Mouse (Mus musculus) thymus, postnatal 25 days (tissue): ENCODE data around the gene Adamtsl1.

Experiments used
- DNase-seq: peaks from one replicate; pipeline ENCODE4 v3.0.0; 2022

Adamtsl1 gene

GRCm38 (mm10) chr4:85513792-85514191 lies at the start of gene Adamtsl1:
Adamtsl1 (plus strand) TSS chr4:85514172.
- no peak for DNase-seq

DNA sequence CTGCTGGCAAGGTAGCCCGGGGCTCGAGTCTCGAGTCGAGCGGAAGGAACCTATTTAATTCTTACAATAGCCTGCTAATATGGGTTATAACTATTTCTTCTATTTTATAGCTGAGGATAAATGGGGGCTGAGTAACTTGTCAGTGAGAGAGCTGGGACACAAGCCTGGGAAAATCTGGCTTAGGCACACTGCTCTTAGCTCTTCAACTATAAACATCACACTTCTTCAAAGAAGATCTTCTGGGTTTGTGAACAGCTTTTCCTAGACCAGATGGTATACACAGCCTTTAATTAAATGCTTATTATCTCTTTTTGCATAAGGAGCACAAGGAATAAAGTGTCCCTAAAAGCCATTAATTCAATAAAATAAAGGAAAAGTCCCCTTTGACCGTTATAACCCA lies 30.4 kb upstream of the Adamtsl1 start:
- no peak for DNase-seq

GRCm38 (mm10) chr4:85486316-85486946 lies 27.5 kb upstream of the Adamtsl1 start:
- DNase-seq = no peak

DNA sequence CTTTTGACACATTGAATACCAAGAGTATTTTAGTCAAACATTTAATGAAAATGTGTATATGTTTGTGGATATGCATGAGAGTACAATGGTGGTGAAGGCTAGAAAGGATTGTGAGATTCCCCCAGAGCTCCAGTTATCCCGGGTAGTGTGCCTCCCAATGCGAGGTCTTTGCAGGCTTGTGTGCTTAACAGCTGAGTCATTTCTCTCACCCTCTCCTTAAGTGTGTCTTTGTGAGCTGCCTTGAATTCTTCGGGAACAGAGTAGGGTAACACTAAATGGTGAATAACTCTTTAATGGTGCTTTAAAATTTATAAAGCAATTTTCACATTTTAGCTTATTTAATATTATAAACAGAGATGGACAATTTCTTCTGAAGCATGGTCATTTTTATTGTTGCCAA lies 8.3 kb upstream of the Adamtsl1 start:
- no peak for DNase-seq

- no peak for DNase-seq
Measured at GRCm38 (mm10) chr4:85506976-85507375, 7.0 kb upstream of the Adamtsl1 start.

- no peak for DNase-seq
Measured at GRCm38 (mm10) chr4:85507491-85507890, 6.5 kb upstream of the Adamtsl1 start.

DNA sequence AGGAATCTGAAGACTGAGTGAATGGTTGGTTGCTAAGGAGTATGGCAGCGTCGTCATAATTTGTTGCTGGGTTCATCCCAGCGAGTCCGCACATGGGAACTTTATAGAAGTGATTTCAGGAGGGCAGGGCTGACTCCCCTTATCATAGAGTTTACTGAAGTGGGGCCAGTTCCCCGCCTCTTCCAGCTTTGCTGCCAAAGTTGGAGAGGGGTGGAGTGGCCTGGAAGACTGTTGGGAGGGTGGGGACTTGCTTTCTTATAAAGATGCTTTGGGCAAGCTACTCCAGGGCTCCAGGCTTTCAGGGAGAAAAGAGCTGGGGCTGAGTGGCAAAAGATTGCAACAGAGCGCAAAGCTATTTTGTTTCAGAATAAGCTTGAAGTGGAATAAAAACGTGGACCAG lies 684 bp upstream of the Adamtsl1 start:
- DNase-seq = no peak

DNA sequence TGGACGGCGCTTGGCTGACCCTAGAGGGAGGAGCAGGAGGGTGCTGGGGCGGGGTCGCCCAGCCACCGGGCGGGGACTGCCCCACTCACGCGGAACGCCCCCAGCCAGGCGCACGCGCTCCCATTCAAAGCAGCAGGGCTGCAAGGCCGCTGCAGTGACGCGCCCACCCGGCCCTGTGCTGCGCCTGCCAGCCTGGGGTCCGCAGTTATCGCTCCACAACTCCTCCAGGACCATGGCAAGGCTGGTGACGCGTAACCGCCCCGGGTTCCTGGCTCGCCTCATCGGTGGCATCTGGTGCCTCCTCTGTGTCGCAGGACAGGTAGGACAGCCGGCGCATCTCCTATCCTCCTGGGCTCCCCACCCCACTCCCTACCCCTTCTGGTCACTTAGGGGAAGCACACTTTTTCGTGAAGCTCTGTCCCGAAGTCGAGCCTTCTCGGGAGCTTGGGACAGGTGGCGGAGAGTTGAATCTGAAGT lies 271 bp downstream of the Adamtsl1 start:
- no peak for DNase-seq

GRCm38 (mm10) chr4:85526966-85527566 lies 13.1 kb downstream of the Adamtsl1 start:
- DNase-seq = no peak

- DNase-seq = no peak
Measured at GRCm38 (mm10) chr4:85529852-85530251, 15.9 kb downstream of the Adamtsl1 start.

DNA sequence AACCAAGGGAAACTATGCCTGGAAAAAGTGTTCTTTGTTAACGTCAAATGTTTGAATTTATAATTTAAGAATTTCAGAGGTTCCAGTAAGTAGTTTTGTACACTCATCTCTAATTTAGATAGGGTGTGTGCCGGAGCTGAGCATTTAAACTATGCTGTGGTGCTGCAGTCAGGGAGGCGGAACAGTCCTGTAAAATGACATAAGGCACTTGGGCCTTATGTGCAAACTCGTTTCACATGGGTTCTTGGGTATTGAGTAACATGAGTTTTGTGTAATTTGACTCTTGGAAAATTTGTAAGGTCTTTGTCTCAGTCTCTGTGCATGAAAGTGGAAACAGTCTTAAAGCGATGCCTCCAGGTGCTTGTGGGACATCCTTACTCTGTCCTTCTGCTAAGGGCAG lies 25.7 kb downstream of the Adamtsl1 start:
- no peak for DNase-seq

GRCm38 (mm10) chr4:85543221-85543620 lies 29.2 kb downstream of the Adamtsl1 start:
- no peak for DNase-seq

GRCm38 (mm10) chr4:85554696-85555095 lies 40.7 kb downstream of the Adamtsl1 start:
- DNase-seq = no peak

DNA sequence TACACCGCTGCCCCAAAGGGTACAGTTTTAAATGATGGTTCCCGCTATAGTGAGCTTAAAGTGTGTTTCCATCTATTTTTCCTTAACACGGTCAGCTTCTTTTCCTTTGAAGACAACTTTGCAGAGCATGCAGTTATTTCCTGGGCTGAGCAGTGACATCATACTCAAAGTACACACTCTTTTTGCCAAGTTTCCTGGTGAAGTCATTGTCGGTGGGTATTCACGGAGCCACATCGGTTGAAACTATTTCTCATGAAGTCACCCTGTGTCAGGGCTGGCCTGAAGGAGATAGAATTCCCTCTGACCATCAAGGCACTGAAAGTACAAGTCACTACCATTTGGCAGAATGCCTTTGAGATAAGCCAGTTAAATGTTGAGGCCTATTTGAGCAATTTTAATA lies 45.8 kb downstream of the Adamtsl1 start:
- no peak for DNase-seq

- no peak for DNase-seq
Measured at GRCm38 (mm10) chr4:85585426-85585825, 71.5 kb downstream of the Adamtsl1 start.

- no peak for DNase-seq
Measured at GRCm38 (mm10) chr4:85588928-85589327, 75.0 kb downstream of the Adamtsl1 start.

- DNase-seq = no peak
Measured at GRCm38 (mm10) chr4:85591037-85591436, 77.1 kb downstream of the Adamtsl1 start.

- DNase-seq = no peak
Measured at GRCm38 (mm10) chr4:85594159-85594558, 80.2 kb downstream of the Adamtsl1 start.

GRCm38 (mm10) chr4:85613331-85613730 lies 99.4 kb downstream of the Adamtsl1 start:
- DNase-seq = no peak

DNA sequence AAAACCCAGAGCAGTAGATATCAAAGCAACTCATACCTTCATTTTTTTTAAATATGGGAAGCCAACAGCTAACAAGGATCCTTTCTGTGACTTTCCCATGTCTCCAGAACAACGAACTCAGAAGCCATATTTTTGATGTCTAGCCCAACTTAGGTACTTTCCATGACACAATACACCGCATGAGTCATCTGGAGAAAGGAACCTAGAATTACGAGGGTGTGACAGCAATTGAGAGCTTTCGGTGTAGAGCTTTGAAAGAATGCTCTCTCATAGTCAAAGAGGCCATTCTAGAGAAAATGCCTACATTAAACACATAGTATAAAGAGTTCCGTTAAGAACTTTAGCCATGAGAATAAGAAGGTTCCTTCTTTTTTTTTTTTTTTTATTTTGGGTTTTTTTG lies 104.8 kb downstream of the Adamtsl1 start:
- DNase-seq = no peak

DNA sequence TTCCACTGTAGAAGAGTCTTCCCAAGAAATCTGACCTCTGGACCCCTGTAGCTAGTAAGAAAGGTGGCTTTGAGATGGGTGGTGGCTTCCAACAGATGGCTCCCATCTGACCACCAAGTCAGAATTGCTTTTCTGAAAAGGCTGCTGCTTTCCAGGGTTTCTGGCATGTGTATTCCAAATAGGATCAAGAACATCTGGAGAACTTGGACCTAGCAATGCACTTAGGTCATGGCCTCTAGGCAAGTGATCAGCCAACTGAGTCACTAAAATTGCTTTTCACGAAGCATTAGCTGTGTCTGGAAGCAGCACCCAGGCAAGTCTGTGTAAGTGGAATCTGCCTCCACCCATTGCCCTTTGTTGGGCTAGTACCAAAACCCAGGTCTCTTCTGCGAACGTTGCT lies 105.3 kb downstream of the Adamtsl1 start:
- DNase-seq = no peak

DNA sequence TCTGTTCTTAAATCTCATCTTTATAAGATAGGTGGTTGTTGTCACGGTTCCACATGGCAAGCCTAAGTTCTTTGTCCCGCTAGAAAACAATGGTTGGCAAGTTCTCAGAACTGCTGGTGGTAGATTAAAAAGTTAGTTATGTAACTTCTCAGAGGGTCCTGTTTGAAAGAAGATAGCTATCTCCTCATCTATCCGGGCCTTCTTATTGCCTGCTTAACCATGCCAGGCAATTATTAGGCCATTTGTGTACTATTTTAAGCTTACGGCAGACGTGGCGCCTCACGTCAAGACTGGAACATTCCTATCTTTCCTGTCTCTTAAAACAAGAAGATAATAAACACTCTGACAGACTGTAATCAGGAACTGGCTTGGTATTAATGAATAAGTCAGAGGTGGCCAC lies 115.4 kb downstream of the Adamtsl1 start:
- no peak for DNase-seq

GRCm38 (mm10) chr4:85669271-85669670 lies 155.3 kb downstream of the Adamtsl1 start:
- no peak for DNase-seq

- DNase-seq = no peak
Measured at GRCm38 (mm10) chr4:85669735-85670134, 155.8 kb downstream of the Adamtsl1 start.

GRCm38 (mm10) chr4:85672290-85672689 lies 158.3 kb downstream of the Adamtsl1 start:
- DNase-seq = no peak
